Mouse (Mus musculus): ENCODE results near the gene Stpg3.

Gene Stpg3

GRCm38 (mm10) chr2:25180973-25181890 lies 33.2 kb downstream of the Stpg3 start:
- intact Hi-C loops (cut with DNase I) = loop anchor here (10.0 kb wide), 1 partner anchor 56 kb away; no protein-coding TSS in a partner anchor

GRCm38 (mm10) chr2:25180478-25180903 lies 33.9 kb downstream of the Stpg3 start, which contains the start of gene Nrarp:
Nrarp (plus strand) TSS chr2:25180758.
- intact Hi-C loops (cut with DNase I) = loop anchor here (10.0 kb wide), 1 partner anchor 56 kb away; no protein-coding TSS in a partner anchor

GRCm38 (mm10) chr2:25179566-25180217 lies 34.7 kb downstream of the Stpg3 start:
- intact Hi-C loops (cut with DNase I) = loop anchor here (10.0 kb wide), 1 partner anchor 55 kb away; no protein-coding TSS in a partner anchor

- intact Hi-C loops (cut with DNase I) = no loop called here
Observed at GRCm38 (mm10) chr2:25178285-25178972, 36.0 kb downstream of the Stpg3 start.

GRCm38 (mm10) chr2:25177685-25178084 lies 36.8 kb downstream of the Stpg3 start:
- intact Hi-C loops (cut with DNase I) = no loop called here

GRCm38 (mm10) chr2:25177076-25177475 lies 37.4 kb downstream of the Stpg3 start:
- intact Hi-C loops (cut with DNase I) = no loop called here

GRCm38 (mm10) chr2:25176573-25176972 lies 37.9 kb downstream of the Stpg3 start:
- intact Hi-C loops (cut with DNase I) = no loop called here

- intact Hi-C loops (cut with DNase I) = no loop called here
Observed at GRCm38 (mm10) chr2:25175690-25176078, 38.8 kb downstream of the Stpg3 start.

GRCm38 (mm10) chr2:25174866-25175689 lies 39.4 kb downstream of the Stpg3 start:
- intact Hi-C loops (cut with DNase I) = no loop called here

- intact Hi-C loops (cut with DNase I) = no loop called here
Observed at GRCm38 (mm10) chr2:25173821-25174220, 40.6 kb downstream of the Stpg3 start.

GRCm38 (mm10) chr2:25172629-25173028 lies 41.8 kb downstream of the Stpg3 start:
- intact Hi-C loops (cut with DNase I) = no loop called here

GRCm38 (mm10) chr2:25171769-25172153 lies 42.7 kb downstream of the Stpg3 start:
- intact Hi-C loops (cut with DNase I) = no loop called here

- intact Hi-C loops (cut with DNase I) = no loop called here
Observed at GRCm38 (mm10) chr2:25171101-25171768, 43.2 kb downstream of the Stpg3 start.

- intact Hi-C loops (cut with DNase I) = no loop called here
Observed at GRCm38 (mm10) chr2:25170326-25171100, 43.9 kb downstream of the Stpg3 start.

GRCm38 (mm10) chr2:25169778-25170177 lies 44.7 kb downstream of the Stpg3 start:
- intact Hi-C loops (cut with DNase I) = no loop called here

GRCm38 (mm10) chr2:25168665-25168978 lies 45.8 kb downstream of the Stpg3 start:
- intact Hi-C loops (cut with DNase I) = no loop called here

- intact Hi-C loops (cut with DNase I) = no loop called here
Observed at GRCm38 (mm10) chr2:25167919-25168664, 46.3 kb downstream of the Stpg3 start.

GRCm38 (mm10) chr2:25167481-25167880 lies 47.0 kb downstream of the Stpg3 start:
- intact Hi-C loops (cut with DNase I) = no loop called here

Measured in adrenal gland (tissue).